Mouse (Mus musculus): Measurements from ENCODE around the gene Dapk2. TPM values are rescaled to one million over a fixed set of nuclear protein-coding genes. Genes with fewer than 3 reads are reported as not detected.

The Dapk2 gene
- total RNA-seq, 2 experiments from 2014 or later = 7.6 to 9.7 TPM

DNA sequence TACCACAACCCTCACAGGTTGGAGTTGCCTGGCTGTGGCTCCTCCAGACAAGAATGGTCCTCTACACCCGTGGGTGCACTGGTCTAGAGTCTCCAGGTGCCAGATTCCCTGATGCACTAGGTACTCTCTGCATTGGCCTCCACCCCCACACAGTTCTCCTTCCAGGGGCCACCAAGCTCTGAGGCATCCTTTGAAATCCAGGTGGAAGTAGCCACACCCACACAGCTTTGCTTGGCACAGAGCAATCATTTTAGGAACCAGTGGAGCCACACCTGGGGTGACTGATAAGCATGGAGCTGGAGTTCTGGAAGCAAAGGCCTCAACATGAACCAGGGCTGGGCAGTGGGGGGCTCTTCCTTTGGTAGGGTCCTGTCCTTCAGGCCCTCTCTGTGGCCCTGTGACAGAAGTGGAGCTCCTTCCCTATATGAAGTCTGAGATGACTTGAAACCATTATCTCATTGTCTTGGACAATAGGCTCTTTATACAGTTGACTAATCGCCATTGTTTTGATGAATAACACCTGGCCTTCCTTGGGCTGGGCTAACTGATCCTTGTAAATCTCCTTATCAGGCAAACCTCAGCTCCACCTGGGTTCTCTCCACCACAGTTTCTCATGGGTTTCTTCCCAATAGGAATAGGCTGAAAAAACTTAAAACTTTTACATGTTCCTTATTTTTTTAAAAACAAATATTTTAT is 70.6 kb downstream of the Dapk2 start:
- DNase-seq (ENCODE audit: low spot score in 2 of 2) = no peak

DNA sequence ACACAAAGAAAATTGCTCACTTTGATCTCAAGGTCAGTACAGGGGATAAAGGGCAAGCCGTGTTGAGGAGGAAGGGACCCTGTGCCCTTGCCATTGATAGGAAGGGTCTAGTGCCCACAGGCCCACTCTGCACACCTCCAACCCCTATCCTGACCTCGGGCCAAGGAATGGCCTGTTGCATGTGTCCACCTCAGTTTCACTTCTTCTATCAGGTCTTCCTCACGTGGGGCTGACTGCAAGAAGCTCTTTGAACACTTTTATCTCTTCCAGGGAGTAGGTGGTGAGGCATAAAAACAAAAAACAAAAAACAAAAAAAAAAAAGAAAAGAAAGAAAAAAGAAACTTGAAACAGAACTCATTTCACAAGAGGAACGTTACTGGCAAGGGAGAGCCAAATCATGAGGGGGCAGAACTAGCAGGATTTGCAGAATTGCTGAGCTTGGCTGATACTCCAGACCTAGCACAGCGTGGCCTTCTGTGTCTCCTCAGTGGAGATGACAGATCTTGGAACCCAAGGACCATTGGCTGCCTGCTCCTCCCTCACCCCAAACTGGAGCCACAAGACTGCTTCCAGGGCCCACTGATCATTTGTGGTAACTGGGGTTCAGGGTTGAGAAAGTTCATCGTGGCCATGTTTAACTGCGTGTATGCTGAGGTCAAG is 73.9 kb downstream of the Dapk2 start:
- no peak for DNase-seq (ENCODE audit: low spot score in 2 of 2)

DNA sequence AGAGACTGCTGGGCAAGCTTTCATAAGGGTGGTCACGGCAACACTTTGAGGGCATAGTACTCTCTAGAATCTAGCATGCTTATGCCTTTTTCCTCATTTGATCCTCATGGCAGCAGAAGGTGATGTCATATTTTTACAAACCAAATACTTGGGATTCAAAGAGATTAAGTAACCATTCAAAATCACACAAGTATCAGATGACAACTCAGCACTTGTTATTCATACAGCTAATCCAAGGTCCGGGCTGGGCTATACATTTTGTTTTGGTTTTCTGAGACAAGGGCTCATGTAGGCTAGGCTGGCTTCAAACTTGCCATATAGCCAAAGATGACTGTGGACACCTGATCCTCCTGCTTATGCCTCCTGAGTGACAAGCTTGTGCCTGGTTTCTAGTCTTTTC is 78.6 kb downstream of the Dapk2 start:
- no peak for DNase-seq (ENCODE audit: low spot score in 2 of 2)

DNA sequence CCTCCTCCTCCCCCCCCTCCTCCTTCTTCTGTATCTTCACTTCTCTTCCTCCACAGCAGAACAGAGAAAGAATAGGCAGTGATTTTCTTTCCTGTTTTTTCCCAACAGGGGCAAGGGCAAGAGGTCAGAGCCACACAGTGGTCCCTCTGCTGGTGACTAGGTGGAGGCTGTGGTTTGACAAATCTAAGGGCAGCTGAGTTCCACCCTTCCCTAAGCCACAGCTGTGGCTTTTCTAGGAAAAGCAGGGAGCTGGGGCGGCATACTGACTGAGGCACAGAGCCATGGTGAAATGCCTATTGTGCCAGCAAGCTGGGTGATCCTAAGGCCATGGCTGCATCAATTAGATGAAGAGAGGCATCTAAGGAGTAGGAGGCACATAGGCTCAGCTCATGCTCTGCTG is 79.7 kb downstream of the Dapk2 start:
- no peak for DNase-seq (ENCODE audit: low spot score in 2 of 2)

DNA sequence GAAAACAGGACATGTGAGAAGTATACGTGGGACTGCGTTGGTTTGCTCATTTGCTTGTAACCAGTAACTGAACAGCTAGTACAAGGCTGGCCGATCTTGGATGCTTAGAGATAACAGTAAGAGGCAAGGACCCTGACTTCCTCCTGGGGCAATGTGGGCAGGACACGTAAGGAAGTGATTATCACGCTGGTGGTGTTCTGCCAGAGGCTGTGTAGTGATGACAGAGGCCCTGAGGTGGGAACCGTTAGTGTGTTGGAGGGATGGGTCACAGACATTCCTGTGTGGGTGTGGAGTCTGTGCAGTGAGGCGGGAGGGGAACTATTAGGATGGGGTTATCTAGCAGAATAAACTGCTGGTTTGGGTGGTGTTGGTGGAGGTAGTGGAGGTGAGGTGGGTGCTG is 81.2 kb downstream of the Dapk2 start:
- no peak for DNase-seq (ENCODE audit: low spot score in 2 of 2)

DNA sequence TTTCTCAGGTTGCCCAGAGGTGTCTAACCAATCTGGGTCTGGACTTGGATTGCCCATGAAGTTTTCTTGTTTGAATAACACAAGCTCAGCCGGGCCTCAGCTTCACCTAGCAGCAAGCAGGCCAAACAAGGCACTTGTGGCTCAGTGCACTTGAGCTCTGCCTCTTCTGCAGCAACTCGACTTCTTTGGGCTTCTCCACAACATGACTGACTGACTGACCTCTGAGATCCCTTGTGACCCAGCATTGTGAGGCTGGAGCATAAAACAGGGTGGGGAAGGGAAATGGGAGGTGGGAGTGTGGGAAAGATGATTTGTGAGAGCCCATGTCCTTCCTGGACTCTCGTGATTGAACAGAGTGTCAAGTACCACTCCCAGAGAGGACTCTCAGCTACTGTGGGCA is 81.7 kb downstream of the Dapk2 start:
- DNase-seq (ENCODE audit: low spot score in 2 of 2) = no peak

DNA sequence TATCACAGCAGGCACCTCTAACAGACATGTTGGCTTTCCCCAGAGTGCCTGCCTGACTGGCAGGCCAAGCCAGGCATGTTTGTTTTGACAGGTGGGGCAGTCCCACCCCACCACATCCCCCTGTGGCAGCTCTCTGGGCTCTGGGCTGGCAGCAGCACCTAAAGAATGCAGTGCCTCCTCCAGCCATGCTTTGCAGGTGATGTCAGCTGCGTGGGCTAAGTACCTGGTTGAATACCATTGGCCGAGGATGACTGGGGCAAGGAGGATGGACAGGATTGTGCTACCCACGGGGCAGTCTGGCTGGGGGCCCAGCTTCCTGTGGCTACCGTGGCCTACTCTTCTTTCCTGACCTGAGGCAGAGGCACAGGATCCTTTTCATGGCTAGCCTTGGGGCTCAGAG is 82.5 kb downstream of the Dapk2 start:
- DNase-seq (ENCODE audit: low spot score in 2 of 2) = no peak

DNA sequence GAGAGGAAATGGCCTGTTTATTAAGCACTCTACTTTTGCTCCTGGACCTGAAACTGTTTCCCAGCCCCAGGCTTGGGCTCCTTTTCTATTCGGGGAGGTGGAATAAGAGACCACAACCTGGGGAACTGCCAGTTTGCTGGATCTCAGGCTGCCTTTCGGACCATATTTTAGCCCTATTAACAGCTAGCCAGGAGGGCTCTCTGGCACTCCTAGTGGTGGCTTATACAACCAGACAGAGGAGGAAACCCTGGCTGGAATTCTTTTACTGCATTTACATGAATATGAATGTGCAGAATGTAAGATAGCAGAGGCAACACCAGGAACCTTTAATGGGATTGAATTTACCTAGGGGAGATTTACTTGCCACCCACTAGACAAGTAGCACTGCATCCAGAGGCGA is 83.0 kb downstream of the Dapk2 start:
- no peak for DNase-seq (ENCODE audit: low spot score in 2 of 2)

DNA sequence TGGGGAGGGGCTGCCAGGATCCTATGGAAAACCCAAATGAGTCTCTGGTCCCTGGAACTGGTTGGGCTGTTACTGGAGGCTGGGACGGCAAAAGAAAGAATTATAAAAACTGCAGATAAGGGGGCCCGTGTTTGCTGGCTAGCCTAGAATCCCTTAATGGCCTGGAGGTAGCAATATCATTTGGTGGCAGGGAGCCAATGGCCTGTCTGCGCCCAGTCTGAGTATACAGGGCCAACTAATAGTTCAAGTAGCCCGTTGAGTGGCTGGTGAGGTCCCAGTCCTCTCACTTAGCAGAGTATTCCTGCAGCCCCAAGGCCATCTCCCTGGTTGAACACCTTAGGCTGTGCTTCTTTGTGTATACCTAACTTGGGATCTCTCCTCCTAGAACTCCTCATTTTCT is 83.7 kb downstream of the Dapk2 start:
- DNase-seq (ENCODE audit: low spot score in 2 of 2) = no peak

DNA sequence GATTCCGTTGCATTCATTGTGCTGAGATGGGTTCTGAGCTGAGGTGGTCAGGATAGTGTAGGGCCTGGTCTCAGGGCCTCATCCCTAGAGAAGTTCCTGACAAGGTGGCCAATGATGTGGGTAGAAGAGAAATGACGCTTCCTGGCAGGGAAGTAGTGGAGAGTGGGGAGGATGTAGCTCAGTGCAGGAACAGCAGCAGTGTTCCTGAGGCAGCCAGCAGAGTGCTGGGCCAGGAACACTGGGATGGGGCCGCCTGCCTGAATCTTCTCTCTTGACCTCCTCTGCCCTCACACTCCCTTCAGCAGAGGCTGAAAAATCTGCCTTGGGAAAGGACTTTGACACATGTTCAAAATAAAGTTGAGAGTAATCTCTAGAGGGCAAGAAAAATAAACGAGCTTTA is 85.2 kb downstream of the Dapk2 start:
- no peak for DNase-seq (ENCODE audit: low spot score in 2 of 2)

DNA sequence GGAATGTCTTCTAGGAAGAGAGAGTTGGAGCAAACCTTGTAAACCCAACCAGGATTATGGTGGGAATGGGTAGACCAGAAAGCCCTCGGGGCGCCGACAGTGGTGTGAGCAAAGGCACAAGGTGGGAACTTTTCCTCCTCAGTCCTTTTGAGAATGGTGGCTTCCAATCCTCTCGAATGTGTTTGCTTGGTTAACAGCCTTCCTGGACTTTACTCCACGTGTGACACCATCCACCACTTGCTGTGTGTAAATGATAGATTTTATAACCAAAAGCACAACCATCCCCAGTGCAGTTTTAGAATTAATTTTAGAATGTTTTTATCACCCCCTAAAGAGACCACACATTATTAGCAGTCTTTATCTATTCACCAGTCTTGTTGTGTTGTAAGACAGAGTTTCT is 86.1 kb downstream of the Dapk2 start:
- no peak for DNase-seq (ENCODE audit: low spot score in 2 of 2)

DNA sequence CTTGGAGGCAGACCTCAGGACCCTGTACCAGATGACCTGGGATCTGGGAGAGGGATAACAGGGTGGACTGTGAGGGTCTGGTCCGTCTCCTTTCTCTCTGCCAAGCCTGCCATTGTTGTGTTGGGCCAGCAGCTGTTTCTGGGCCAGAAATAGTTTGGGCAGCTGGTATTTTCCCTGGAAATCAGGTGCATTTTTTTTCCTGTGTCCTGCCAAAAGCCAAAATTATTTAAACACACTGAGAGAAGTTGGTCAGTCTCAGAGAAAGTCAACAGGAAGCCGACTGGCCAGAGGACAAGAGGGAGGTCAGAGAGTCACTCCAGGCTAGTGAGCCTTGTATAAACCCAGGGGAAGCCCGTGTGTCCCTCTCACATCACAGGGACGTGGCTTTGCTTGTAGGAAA is 87.7 kb downstream of the Dapk2 start:
- DNase-seq (ENCODE audit: low spot score in 2 of 2) = no peak

DNA sequence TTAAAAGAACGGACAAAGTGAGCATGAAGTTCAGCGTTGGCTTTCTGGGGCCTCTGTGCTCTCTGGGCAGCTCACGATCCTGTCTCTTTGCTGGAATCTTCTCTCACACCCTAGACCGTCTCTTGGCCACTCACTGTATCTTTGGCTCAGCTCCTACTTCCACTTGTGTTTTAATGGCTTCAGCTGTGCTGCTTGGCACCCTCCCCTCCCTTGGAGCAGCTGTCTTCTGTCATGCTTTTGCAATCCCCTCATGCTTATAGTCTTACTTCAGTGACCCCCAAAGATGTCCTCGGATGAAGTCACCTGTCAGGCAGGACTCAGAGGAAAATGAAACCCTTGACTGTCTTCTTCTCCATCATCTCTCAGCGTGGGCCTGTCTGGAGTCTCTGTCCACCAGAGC is 91.3 kb downstream of the Dapk2 start:
- no peak for DNase-seq (ENCODE audit: low spot score in 2 of 2)

DNA sequence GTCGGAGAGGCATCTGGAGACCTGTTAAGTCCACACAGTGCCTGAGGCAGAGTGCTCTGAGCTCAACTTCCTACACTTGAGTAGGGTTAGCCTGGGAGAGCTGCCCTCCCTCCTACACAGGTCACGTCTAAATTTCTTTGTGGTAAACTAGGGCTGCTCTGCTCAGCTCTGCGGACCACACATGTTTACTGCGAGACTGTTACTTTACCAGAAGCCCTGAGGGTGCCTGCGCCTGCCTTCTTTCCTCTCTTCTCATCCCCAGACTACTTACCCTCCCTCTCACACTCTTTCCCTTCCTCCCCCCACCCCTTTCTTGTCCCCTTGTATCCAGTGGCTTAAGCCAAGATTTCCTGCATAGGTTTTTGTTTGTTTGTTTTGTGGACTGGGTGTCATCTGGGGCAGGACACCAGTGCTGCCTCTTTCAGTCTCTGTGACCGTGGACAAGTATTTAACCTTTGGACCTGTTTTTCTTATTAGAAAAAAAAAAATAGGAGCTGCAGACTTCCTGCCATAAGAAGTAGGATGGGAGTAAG is 93.2 kb downstream of the Dapk2 start:
- no peak for DNase-seq (ENCODE audit: low spot score in 2 of 2)

DNA sequence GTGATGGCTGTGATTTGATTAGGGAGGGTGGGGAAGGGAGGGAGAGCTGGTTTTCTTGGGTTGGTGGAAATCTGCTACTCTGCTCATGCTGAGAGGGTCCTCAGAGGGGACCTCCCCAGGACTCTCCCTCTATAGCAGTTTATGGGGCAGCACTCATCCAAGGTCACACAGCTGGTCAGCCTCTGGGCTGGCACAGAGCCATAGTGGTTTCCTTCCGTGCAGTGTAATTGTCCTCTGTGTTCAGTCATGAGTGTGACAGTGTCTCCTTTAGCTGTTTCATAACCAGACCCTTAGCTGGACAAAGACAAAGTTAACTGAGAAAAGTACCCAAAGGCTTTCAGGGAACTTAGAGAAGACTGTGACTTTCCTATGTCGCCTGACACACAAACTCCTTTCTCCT is 103.7 kb downstream of the Dapk2 start:
- DNase-seq (ENCODE audit: low spot score in 2 of 2) = no peak

DNA sequence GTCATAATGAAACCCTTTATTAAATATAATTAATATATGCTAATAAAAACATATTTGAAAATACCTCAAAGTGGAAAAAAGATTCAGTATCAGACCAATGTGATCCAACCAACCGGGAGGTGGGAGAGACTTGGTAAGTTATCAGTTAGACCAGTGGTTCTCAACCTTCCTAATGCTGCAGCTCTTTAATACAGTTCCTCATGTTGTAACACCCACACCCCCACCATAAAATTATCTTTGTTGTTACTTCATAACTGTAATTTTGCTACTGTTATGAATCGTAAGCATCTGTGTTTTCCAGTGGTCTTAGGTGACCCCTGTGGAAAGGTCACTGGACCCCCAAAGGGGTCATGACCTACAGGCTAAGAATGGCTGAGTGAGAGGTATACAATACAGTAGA is 105.7 kb downstream of the Dapk2 start:
- DNase-seq (ENCODE audit: low spot score in 2 of 2) = no peak

DNA sequence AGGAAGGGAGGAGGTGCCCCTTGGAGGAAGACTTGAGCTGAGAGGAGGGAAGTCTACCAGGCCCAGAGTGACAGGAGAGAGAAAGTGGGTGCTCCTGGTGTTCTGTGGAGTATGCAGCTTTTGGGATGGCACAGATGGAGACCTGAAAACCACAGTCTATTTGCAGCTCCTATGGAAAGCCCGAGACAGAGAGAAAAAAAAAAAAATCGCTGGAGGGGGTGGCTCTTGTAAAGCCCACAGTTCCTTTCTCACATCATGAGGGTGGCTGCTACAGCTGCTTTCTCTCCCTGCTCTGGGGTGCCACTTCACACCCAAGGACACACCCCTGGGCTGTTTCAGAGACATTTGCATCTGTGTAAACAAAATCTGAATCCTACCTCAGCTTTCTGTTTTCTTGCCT is 107.6 kb downstream of the Dapk2 start:
- no peak for DNase-seq (ENCODE audit: low spot score in 2 of 2)

DNA sequence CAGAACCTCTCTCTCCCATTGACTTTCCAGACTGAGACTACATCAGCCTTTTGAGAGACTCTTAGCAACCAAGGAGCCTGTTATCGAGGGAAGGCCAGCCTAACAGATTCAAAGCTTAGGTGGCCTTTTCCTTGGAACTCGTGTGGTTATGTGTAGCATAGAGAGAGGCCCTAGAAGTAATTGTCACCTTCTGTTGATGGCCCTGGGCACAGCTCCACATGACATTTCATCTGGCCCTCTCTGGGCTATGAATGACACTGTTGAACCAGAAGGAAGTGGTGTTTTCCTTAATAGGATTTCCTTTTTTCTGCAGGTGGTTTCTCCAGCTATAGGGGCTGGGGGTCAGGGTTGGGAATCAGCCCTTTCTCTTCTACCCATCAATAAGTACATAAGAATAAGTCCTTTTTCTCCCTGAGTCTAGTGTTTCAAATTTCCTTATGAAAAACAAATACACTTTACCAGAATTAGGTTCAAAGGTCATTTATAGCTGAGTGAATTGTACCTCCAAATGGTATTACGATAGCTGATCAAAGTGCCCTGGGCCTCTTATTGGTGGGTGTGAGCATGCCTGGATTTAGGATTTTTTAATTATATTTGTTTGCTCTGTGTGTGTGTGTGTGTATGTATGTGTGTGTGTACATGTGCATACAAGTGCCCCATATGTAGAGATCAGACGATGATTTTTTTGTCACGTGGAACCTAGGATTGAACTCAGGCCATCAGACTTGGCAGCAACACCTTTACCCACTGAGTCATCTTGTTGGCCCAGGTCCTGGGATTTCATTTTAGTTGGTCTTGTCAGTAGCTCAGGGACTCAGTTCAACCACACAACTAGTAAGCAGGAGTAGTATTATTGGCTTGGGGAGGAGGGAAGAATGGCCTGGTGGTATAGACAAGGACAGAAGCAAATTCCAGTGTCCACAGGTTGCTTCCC is 108.5 kb downstream of the Dapk2 start:
- no peak for DNase-seq (ENCODE audit: low spot score in 2 of 2)

DNA sequence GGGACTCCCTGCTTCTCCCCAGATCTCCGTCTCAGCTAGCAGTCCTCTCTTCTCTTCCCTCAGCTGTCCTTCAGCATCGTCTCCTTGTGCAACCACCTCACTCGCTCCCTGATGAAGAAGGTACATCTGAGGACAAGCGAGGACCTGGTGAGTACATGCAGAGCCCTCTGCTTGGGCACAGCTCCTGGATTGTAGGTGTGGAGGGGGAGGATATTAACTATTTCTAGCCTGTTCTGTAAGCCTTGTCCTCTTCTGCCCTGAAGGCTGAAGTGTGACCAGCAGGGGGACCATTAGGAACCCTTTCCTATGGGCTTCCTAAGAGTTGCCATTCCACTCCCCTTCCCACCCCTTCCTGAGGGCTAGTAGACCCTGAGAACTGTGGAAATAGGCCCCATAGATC is 110.8 kb downstream of the Dapk2 start:
- DNase-seq (ENCODE audit: low spot score in 2 of 2) = no peak

DNA sequence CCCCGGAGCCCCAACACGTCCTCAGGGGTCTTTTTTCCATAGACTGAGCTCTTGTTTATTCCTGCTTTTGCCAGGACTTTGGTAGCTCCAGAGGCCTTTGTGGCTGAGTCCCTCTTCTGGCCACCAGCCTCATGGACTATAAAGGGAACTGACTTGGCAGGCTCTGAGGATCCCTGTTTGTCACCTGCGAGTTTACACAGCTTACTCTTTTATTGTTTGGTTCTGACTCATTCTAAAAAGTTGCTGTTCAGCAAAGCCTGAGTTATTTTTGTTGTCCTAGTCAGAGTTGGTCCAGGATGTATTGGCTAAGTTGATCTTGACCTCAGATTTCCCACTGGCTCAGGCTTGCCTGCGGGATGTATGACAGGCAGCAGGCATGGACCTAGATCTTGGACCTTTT is 112.0 kb downstream of the Dapk2 start:
- DNase-seq (ENCODE audit: low spot score in 2 of 2) = no peak

DNA sequence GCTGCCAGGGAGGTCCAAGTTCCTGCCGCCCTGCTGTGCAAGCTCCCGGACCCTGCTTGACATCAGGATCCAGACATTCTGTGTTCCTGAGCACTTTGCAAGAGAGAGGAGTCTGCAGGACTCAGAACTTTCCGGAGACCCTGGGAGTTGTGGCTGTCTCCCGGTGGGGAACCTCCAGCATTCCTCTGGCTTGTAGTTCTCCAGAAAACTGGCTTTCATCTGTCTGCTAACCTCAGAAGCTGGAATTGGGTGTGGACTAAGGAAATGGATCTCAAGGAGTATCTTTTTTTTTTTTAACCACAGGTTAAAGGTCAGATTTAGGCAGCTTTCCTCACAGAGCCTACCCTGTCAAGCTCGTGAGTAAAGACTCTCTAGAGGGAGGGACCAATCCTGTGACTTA is 113.7 kb downstream of the Dapk2 start:
- no peak for DNase-seq (ENCODE audit: low spot score in 2 of 2)

DNA sequence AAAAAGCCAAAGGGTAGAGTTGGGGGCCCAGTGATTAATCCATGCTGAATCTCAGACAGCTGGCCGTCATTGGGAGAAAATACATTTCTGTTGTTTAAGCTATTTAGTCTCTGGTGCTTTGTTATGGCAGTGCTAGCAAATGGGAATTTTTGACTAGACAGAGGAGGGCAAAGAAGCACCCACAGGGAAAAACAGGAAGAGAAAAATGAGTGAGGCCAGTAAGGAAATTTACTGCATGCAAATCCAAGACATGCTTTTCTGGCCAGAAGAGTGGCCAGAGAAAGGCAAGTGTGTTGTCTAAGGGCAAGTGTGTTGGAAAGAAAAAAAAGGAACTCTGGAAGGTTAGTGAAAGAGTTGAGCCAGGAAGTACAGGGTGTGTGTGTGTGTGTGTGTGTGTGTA is 115.6 kb downstream of the Dapk2 start:
- DNase-seq (ENCODE audit: low spot score in 2 of 2) = no peak

Data from adrenal gland, postnatal 4 days (tissue).